Mouse (Mus musculus) embryo, embryonic 11 days (tissue): Measurements from ENCODE around the gene Rps6ka5.

Source experiments
- DNase-seq: peaks from one replicate; pipeline ENCODE4 v3.0.0-alpha.2; 2015

The Rps6ka5 gene

GRCm38 (mm10) chr12:100726651-100727050, at the start of gene Rps6ka5:
Rps6ka5 (minus strand) TSS chr12:100726983.
- DNase-seq, result no peak

GRCm38 (mm10) chr12:100775911-100776581, 49.3 kb upstream of the Rps6ka5 start:
- no peak for DNase-seq

- no peak for DNase-seq
These were observed 48.5 kb upstream of the Rps6ka5 start for GRCm38 (mm10) chr12:100775291-100775690.

- DNase-seq, result no peak
These were observed 48.0 kb upstream of the Rps6ka5 start for GRCm38 (mm10) chr12:100774756-100775155.

- no peak for DNase-seq
These were observed 45.6 kb upstream of the Rps6ka5 start for GRCm38 (mm10) chr12:100772230-100772984.

- DNase-seq, result no peak
These were observed 44.0 kb upstream of the Rps6ka5 start for GRCm38 (mm10) chr12:100770765-100771164.

GRCm38 (mm10) chr12:100769871-100770270, 43.1 kb upstream of the Rps6ka5 start:
- no peak for DNase-seq

- DNase-seq, result no peak
These were observed 37.7 kb upstream of the Rps6ka5 start for GRCm38 (mm10) chr12:100764329-100765018.

GRCm38 (mm10) chr12:100762663-100763425, 36.1 kb upstream of the Rps6ka5 start:
- no peak for DNase-seq

- no peak for DNase-seq
These were observed 30.6 kb upstream of the Rps6ka5 start for GRCm38 (mm10) chr12:100757427-100757826.

- no peak for DNase-seq
These were observed 26.9 kb upstream of the Rps6ka5 start for GRCm38 (mm10) chr12:100753716-100754115.

GRCm38 (mm10) chr12:100752977-100753376, 26.2 kb upstream of the Rps6ka5 start:
- DNase-seq, result no peak

- DNase-seq, result no peak
These were observed 15.7 kb upstream of the Rps6ka5 start for GRCm38 (mm10) chr12:100742468-100742867.

- DNase-seq, result no peak
These were observed 13.5 kb upstream of the Rps6ka5 start for GRCm38 (mm10) chr12:100740313-100740712.

- DNase-seq, result no peak
These were observed 12.3 kb upstream of the Rps6ka5 start for GRCm38 (mm10) chr12:100739011-100739570.

GRCm38 (mm10) chr12:100738498-100738897, 11.7 kb upstream of the Rps6ka5 start:
- no peak for DNase-seq

GRCm38 (mm10) chr12:100735581-100735980, 8.8 kb upstream of the Rps6ka5 start:
- no peak for DNase-seq

GRCm38 (mm10) chr12:100735156-100735555, 8.4 kb upstream of the Rps6ka5 start:
- DNase-seq, result no peak

- no peak for DNase-seq
These were observed 2.1 kb upstream of the Rps6ka5 start for GRCm38 (mm10) chr12:100728646-100729485.

- no peak for DNase-seq
These were observed 1.1 kb upstream of the Rps6ka5 start for GRCm38 (mm10) chr12:100727891-100728290.

- no peak for DNase-seq
These were observed 1.4 kb downstream of the Rps6ka5 start for GRCm38 (mm10) chr12:100725458-100725786.
